Mouse (Mus musculus): Measurements from ENCODE around the gene Kars.

DNA sequence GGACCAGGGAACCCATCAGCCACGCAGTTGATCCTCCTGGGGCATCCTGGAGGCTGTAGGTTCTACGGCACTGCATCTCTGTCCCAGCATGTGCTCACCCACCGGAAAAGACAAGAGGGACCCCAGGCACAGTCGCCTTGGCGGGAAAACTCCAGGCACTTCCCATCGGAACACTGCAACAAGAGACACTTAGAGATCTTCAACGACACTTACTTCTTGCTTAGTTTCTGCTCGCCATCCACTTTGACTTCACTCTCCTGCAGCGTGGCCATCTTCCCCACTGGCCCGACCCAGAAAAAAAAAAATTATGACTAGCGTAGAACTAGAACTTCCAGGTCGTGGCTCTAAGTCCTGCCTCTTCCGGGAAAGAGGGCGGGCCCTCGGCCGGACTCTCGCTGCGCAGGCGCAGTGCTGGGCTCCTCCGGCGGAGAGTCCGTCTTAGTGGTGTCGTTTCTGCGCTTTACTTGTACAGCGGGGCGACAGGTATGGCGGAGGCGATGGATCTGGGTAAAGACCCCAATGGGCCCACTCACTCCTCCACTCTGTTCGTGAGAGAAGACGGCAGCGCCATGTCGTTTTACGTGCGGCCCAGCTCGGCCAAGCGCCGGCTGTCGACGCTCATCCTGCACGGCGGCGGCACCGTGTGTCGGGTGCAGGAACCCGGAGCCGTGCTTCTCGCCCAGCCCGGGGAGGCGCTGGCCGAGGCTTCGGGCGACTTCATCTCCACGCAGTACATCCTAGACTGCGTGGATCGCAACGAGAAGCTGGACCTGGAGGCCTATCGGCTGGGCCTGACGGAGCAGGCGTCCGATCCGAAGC lies at the start of gene Kars, which contains the start of gene Terf2ip:
- TF ChIP-seq CTCF (IDR thresholded peaks at IDR 0.05; ENCODE audit: low read depth, low read length) (no peak), EP300 (IDR thresholded peaks at IDR 0.05; ENCODE audit: insufficient read depth, low read depth, low read length) (no peak)

Measured in ES-Bruce4 (cell line).